Mouse (Mus musculus) stomach, postnatal 0 days (tissue): ENCODE data around the gene Laptm4a.

Experiments
- CTCF ChIP-seq: IDR thresholded peaks from 2 replicates; pipeline ENCODE4 v1.5.1; 2016; ENCODE audit warnings: antibody characterized with exemption, low read depth, mild to moderate bottlenecking, moderate library complexity
- EP300 ChIP-seq: optimal IDR thresholded peaks from 2 replicates; pipeline ENCODE3; 2016; ENCODE audit warnings: antibody characterized with exemption

DNA sequence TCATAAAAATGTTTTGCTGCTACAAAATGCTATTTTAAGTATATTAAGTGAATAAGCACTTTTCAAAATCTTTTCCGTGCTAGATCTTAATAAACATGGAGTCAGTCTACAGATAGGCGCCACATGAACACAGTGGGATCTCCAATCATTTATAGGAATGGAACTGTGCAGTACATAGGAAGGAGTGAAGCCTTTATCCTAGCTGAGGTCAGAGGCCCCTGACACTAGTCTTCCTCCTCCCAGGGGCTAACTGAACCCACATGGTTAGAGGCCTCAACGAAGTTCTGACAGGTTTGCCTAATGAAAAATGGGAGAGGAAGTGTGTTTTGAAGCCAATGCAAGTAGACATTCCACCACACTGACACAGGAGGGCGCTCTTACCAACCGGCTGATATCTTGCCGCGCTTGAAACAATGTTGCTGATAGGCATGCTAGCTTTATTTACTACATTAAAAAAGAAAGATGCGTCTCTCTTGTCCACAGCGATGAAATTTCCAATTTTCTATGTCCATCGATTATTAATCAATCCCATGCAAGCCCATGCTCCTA is 32.3 kb upstream of the Laptm4a start:
- no peak for TF ChIP-seq EP300
- peak; percentile 98 for TF ChIP-seq CTCF
